Mouse (Mus musculus) ES-E14 (cell line): ENCODE measurements around the gene Dennd4c. TPM values are rescaled to one million over a fixed set of nuclear protein-coding genes. Genes with fewer than 3 reads are reported as not detected.

Experiments
- DNase-seq: peaks from one replicate; pipeline ENCODE4 v3.0.0-alpha.2; 2013; ENCODE audit warnings: low read depth, low spot score
- H3K27ac ChIP-seq: 2 replicates; pipeline ENCODE4 v1.5.1; 2012; ENCODE audit warnings: low read depth, mild to moderate bottlenecking, low read length, moderate library complexity, mixed read lengths; ENCODE audit not compliant: poor library complexity, insufficient read depth, severe bottlenecking
- H3K36me3 ChIP-seq: 2 replicates; pipeline ENCODE4 v1.6.1; 2012; ENCODE audit warnings: mild to moderate bottlenecking, low read length, moderate library complexity, mixed read lengths; ENCODE audit not compliant: control insufficient read depth, poor library complexity, insufficient read depth, severe bottlenecking
- H3K4me1 ChIP-seq, 2 experiments: fragments of 150-350 bp in 1 of 2; sonication (generic) in 1 of 2; 2 replicates each; pipeline ENCODE4 v1.6.1; 2012; ENCODE audit warnings: low read length in 2 of 2, mild to moderate bottlenecking in 1 of 2, mixed read lengths in 1 of 2; ENCODE audit not compliant: control insufficient read depth in 2 of 2, insufficient read depth in 2 of 2, poor library complexity in 1 of 2
- H3K4me3 ChIP-seq, 2 experiments: fragments of 150-350 bp in 1 of 2; sonication (generic) in 1 of 2; 2 replicates each; pipeline ENCODE4 v1.5.1; 2012; ENCODE audit warnings: low read length in 2 of 2, low read depth in 1 of 2, mild to moderate bottlenecking in 1 of 2, mixed read lengths in 1 of 2; ENCODE audit not compliant: insufficient read depth in 1 of 2, poor library complexity in 1 of 2, severe bottlenecking in 1 of 2
- H3K9ac ChIP-seq: 2 replicates; pipeline ENCODE4 v1.6.1; 2012; ENCODE audit warnings: low read depth, mild to moderate bottlenecking, low read length, mixed read lengths; ENCODE audit not compliant: poor library complexity, insufficient read depth, severe bottlenecking
- H3K9me3 ChIP-seq: fragments of 150-350 bp; sonication (generic); 2 replicates; pipeline ENCODE4 v1.6.1; 2012; ENCODE audit warnings: low read depth, mild to moderate bottlenecking, low read length; ENCODE audit not compliant: control insufficient read depth, insufficient read depth
- CHD2 ChIP-seq: IDR thresholded peaks from 2 replicates; pipeline ENCODE4 v1.6.1; 2014; ENCODE audit warnings: mild to moderate bottlenecking, low read depth, low read length, inconsistent platforms
- HCFC1 ChIP-seq: IDR thresholded peaks from 2 replicates; pipeline ENCODE4 v1.6.1; 2012; ENCODE audit warnings: low read length, inconsistent platforms, borderline replicate concordance; ENCODE audit not compliant: insufficient read depth
- MAFK ChIP-seq: IDR thresholded peaks from 2 replicates; pipeline ENCODE4 v1.6.1; 2014; ENCODE audit warnings: mild to moderate bottlenecking, low read depth, low read length, inconsistent platforms; ENCODE audit not compliant: insufficient read depth
- ZC3H11A ChIP-seq: IDR thresholded peaks from 2 replicates; pipeline ENCODE4 v1.6.1; 2012; ENCODE audit warnings: low read depth, mild to moderate bottlenecking, inconsistent platforms, low read length, borderline replicate concordance
- ZNF384 ChIP-seq: IDR thresholded peaks from 2 replicates; pipeline ENCODE4 v1.6.1; 2012; ENCODE audit warnings: low read depth, low read length, inconsistent platforms
- in situ Hi-C, 2 experiments: fragments of 600-800 bp; cut with MboI; formaldehyde crosslinking; loops; one replicate each; pipeline ENCODE4 v1.15.1; 2025; ENCODE audit warnings: low sequenced_read_pairs in 2 of 2, inconsistent platforms in 1 of 2; ENCODE audit not compliant: unreplicated experiment in 2 of 2
- total RNA-seq: library from RNA; depleted of rRNA; stranded (reverse); fragments of 300-350 nt; gene quantifications from 2 replicates; pipeline ENCODE4 v1.2.3, GENCODE M21; 2012

Dennd4c gene
- total RNA-seq, 1 experiment, result 13.0 TPM

DNA sequence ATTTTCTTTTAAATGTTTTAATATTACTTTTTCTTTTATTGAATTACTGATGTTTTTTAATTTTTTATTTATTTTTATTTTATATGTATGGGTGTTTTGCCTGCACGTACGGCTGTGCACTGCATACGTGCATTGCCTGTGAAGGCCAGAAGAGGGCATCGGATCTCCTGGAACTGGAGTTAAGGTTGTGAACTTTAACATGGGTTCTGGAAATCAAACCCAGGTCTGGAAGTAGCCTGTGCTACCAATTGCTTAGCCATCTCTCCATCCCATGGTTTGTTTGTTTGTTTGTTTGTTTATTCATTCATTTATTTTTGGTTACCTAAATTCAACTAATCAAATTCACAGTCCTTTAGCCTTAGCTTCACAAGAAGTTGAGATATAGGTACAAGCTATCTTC, 136.6 kb downstream of the Dennd4c start:
- TF ChIP-seq MAFK (no peak), CHD2 (no peak), HCFC1 (no peak), ZC3H11A (no peak), ZNF384 (no peak)
- no peak overlapping the region for H3K4me3 ChIP-seq
- DNase-seq, result no peak
- no peak overlapping the region for H3K27ac ChIP-seq
- no peaks in the 10 kb centered on the region for H3K36me3 ChIP-seq
- no peak overlapping the region for H3K9ac ChIP-seq
- in situ Hi-C loops, result no loop called here
- H3K9me3 ChIP-seq, result no peaks in the 10 kb centered on the region
- peaks cover 0 to 6% of the 10 kb centered on the region in 2 experiments; a peak in 1 of 4 replicates for H3K4me1 ChIP-seq

DNA sequence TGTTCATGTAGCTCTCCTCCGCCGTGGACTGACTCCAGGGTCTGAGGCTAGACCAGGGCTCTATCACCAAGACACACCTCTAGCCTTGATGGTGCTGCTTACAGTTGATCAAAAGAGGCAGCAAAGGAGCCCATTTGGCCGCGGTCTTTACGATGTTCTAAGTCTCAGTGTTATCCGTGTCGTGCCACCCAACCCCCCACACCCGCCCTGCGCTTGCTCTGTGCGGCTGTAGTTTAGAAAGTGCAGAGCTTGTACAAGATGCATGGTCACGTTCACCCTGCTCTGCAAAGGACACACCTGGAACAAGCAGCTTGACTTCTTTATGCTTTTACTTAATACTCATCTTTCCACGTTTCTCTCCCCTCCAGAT, 137.4 kb downstream of the Dennd4c start:
- Histone ChIP-seq H3K9ac (peak overlapping the region; percentile 49), H3K36me3 (no peaks in the 10 kb centered on the region)

DNA sequence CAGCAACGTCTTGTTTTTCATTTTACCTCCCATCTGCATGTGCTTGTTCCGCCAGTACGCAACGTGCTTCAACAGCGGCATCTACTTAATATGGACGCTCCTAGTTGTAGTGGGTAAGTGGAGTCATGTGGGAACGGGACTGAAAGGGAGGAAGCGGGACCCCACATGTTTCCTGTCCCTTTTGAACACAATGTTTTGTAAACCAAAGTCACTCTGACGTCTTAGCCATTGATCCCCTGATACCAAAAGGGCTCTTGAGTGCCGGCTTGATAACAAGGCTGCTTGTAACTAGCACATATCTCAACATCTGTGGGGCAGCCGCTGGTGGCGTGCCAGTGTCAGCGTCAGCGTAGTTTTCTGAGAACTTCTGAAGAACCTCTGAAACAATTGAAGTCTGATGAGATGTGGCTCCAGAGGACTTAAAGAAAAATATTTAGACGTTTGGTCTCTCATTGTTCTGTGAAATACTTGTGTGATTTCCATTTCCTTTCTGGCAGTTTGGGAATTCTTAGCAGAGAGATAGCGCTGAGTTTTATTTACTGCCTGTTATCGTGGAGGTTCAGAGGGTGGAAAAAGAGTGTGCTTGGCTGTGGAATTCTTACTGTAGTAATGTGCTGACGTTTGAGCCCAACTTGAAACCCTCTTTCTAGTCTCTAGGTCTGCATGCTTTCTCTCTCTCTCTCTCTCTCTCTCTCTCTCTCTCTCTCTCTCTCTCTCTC, 138.0 kb downstream of the Dennd4c start:
- DNase-seq, result no peak
- TF ChIP-seq MAFK, result no peak
- TF ChIP-seq HCFC1, result no peak
- TF ChIP-seq ZNF384, result no peak
- no peak for TF ChIP-seq CHD2
- no peak for TF ChIP-seq ZC3H11A
- in situ Hi-C loops, result no loop called here
- Histone ChIP-seq H3K9ac (peak overlapping the region; percentile 49), H3K4me3 (peak overlapping the region; percentile 19 to 42), H3K4me1 (peaks cover 0 to 6% of the 10 kb centered on the region in 2 experiments; a peak in 1 of 4 replicates), H3K36me3 (no peaks in the 10 kb centered on the region), H3K27ac (no peak overlapping the region), H3K9me3 (no peaks in the 10 kb centered on the region)

More for the DNA sequence above, 137.4 kb downstream of the Dennd4c start:
- H3K27ac ChIP-seq, result no peak overlapping the region
- DNase-seq, result no peak
- H3K9me3 ChIP-seq, result no peaks in the 10 kb centered on the region
- in situ Hi-C loops, result no loop called here
- peak overlapping the region; percentile 19 to 42 for H3K4me3 ChIP-seq
- TF ChIP-seq HCFC1, result no peak
- no peak for TF ChIP-seq MAFK
- TF ChIP-seq CHD2, result no peak
- TF ChIP-seq ZC3H11A, result no peak
- TF ChIP-seq ZNF384, result no peak
- peaks cover 0 to 6% of the 10 kb centered on the region in 2 experiments; a peak in 1 of 4 replicates for H3K4me1 ChIP-seq

- TF ChIP-seq ZC3H11A, result peak; percentile 5; the same call in 1 of the 2 replicates
- no peak for TF ChIP-seq CHD2
- TF ChIP-seq HCFC1, result no peak
- H3K27ac ChIP-seq, result no peak overlapping the region
- H3K9ac ChIP-seq, result peak overlapping the region; percentile 20; the same call in 1 of the 2 replicates
- in situ Hi-C loops, result no loop called here
- no peaks in the 10 kb centered on the region for H3K9me3 ChIP-seq
- DNase-seq, result peak; percentile 62
- no peak overlapping the region for H3K4me3 ChIP-seq
- peaks cover 0 to 6% of the 10 kb centered on the region in 2 experiments; a peak in 1 of 4 replicates for H3K4me1 ChIP-seq
- no peaks in the 10 kb centered on the region for H3K36me3 ChIP-seq
Measured at GRCm38 (mm10) chr4:86887879-86888278, 139.5 kb downstream of the Dennd4c start.

DNA sequence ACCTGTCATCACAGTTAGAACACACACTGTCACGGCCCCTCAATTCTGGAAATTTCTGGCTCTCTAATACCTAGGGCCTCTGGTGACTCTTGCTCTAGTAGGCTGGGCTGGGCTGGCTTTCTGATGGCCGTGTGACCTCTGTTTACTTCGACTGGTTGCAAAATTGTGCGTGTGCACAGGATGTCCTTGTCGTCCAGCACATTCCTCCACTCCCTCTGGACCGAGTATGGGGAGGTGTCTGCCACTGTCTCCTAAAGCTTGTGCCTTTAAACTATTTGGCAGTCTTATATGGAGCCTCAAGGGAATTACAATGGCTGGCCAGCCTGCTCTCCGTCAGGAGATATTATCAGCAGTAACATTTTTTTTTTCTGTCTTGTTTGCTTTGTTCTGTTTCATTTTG, 149.1 kb downstream of the Dennd4c start:
- in situ Hi-C loops, result no loop called here
- no peak for DNase-seq
- no peaks in the 10 kb centered on the region for H3K36me3 ChIP-seq

More for the DNA sequence above, 149.1 kb downstream of the Dennd4c start:
- H3K4me1 ChIP-seq, result no peaks in the 10 kb centered on the region
- H3K9me3 ChIP-seq, result no peaks in the 10 kb centered on the region
- H3K9ac ChIP-seq, result no peak overlapping the region
- H3K4me3 ChIP-seq, result no peak overlapping the region
- H3K27ac ChIP-seq, result no peak overlapping the region
- no peak for TF ChIP-seq ZNF384
- no peak for TF ChIP-seq ZC3H11A
